Mouse (Mus musculus) neural tube, embryonic 15.5 days (tissue): ENCODE results near the gene Cwc25. TPM values are rescaled to one million over a fixed set of nuclear protein-coding genes. Genes with fewer than 3 reads are reported as not detected.
A peak's percentile ranks its signal among the peaks of the same experiment; 100 is the strongest.

ENCODE experiments used
- ATAC-seq: fragments of 200-750 bp; cut with Nextera tagmentation; 2 replicates; pipeline ENCODE4 v1.8.0; 2017; ENCODE audit warnings: mild to moderate bottlenecking, moderate TSS enrichment, moderate library complexity; ENCODE audit not compliant: low FRiP score
- H3K27ac ChIP-seq: fragments of 300-500 bp; sonication (generic); replicated peaks from 2 replicates; pipeline ENCODE4 v1.5.1; 2015; ENCODE audit warnings: mild to moderate bottlenecking, inconsistent platforms
- H3K27me3 ChIP-seq: fragments of 300-500 bp; sonication (generic); replicated peaks from 2 replicates; pipeline ENCODE4 v1.6.1; 2015; ENCODE audit warnings: inconsistent platforms
- H3K36me3 ChIP-seq: fragments of 300-500 bp; sonication (generic); 2 replicates; pipeline ENCODE4 v1.6.1; 2015; ENCODE audit warnings: inconsistent platforms
- H3K4me1 ChIP-seq: fragments of 300-500 bp; sonication (generic); 2 replicates; pipeline ENCODE4 v1.6.1; 2015; ENCODE audit warnings: inconsistent platforms
- H3K4me2 ChIP-seq: fragments of 300-500 bp; sonication (generic); 2 replicates; pipeline ENCODE4 v1.6.1; 2015; ENCODE audit warnings: inconsistent platforms, mild to moderate bottlenecking, moderate library complexity
- H3K4me3 ChIP-seq: fragments of 300-500 bp; sonication (generic); replicated peaks from 2 replicates; pipeline ENCODE4 v1.5.1; 2015; ENCODE audit warnings: mild to moderate bottlenecking, inconsistent platforms
- H3K9ac ChIP-seq: fragments of 300-500 bp; sonication (generic); replicated peaks from 2 replicates; pipeline ENCODE4 v1.6.1; 2015; ENCODE audit warnings: mild to moderate bottlenecking, inconsistent platforms
- H3K9me3 ChIP-seq: fragments of 300-500 bp; sonication (generic); replicated peaks from 2 replicates; pipeline ENCODE4 v1.6.1; 2016; ENCODE audit warnings: inconsistent platforms
- WGBS: fragments of 180-500 bp; shearing (Covaris S2); methylation state at CpG from one replicate; pipeline ENCODE4 v1.1.7; 2015; ENCODE audit warnings: mixed read lengths; 5-methylcytosine and 5-hydroxymethylcytosine counted together
- polyA plus RNA-seq: library from polyadenylated mRNA; unstranded; fragments of >200 nt; fragmentation: Nextera tagmentation; extraction: Ambion mirVana; gene quantifications from 2 replicates; pipeline ENCODE4 v1.2.1, GENCODE M21; 2015

The Cwc25 gene
- polyA plus RNA-seq, 1 experiment from 2014 or later = 16.2 TPM

GRCm38 (mm10) chr11:97758942-97759341, 7.4 kb downstream of the Cwc25 start:
- ATAC-seq = no peak
- H3K9ac ChIP-seq = no peak overlapping the region
- H3K4me2 ChIP-seq = no peak overlapping the region
- no peaks in the 10 kb centered on the region for H3K9me3 ChIP-seq
- no peaks in the 10 kb centered on the region for H3K27me3 ChIP-seq
- 90% methylated on average over 6 of the region's 6 CpGs for WGBS
- no peak overlapping the region for H3K27ac ChIP-seq
- H3K36me3 ChIP-seq = peaks cover 75% of the 10 kb centered on the region
- H3K4me3 ChIP-seq = no peak overlapping the region
- H3K4me1 ChIP-seq = no peaks in the 10 kb centered on the region

DNA sequence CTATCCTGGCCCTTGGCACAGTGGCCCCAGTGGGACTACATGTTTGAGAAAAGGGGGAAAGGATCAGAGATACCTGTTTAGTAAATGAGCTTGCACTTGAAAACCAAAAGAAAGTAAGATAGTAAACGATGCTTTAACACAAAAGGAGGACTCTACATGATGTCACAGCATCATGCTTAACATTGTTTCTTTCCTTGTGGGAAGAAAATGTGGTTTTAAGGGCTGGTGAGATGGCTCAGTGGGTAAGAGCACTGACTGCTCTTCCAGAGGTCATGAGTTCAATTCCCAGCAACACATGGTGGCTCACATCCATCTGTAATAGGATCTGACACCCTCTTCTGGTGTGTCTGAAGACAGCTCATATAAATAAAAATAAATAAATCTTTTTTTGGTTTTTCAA, 8.2 kb downstream of the Cwc25 start:
- H3K9me3 ChIP-seq = no peaks in the 10 kb centered on the region
- no peak overlapping the region for H3K27ac ChIP-seq
- H3K36me3 ChIP-seq = peaks cover 79% of the 10 kb centered on the region
- no peak overlapping the region for H3K9ac ChIP-seq
- H3K4me2 ChIP-seq = no peak overlapping the region
- WGBS = 98% methylated on average over 1 of the region's 1 CpGs
- ATAC-seq = no peak
- no peak overlapping the region for H3K4me3 ChIP-seq
- no peaks in the 10 kb centered on the region for H3K27me3 ChIP-seq
- H3K4me1 ChIP-seq = no peaks in the 10 kb centered on the region

DNA sequence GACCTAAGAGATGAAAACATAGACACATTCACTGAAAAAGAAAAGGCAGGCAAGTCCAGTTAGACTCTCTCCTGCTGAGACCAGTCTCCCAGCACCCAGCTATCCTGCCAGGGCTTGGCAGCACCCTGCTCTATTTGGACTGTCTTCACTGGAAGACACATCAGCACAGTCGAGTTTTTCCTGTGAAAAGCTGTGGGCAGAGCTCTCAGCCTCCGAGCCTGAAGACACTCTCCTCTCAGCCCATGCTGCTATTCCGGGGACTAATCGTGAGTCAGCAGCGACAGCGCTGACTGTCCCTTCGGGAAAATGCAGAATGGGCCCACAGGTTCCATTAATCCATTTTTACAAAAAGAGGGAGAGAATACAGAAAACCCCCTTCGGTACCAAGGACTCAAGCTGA, 13.1 kb downstream of the Cwc25 start:
- Histone ChIP-seq H3K4me3 (no peak overlapping the region), H3K36me3 (peaks cover 84% of the 10 kb centered on the region), H3K4me1 (no peaks in the 10 kb centered on the region), H3K9me3 (no peaks in the 10 kb centered on the region), H3K27me3 (no peaks in the 10 kb centered on the region), H3K4me2 (no peak overlapping the region), H3K27ac (no peak overlapping the region), H3K9ac (no peak overlapping the region)
- whole genome bisulfite sequencing = 90% methylated on average over 8 of the region's 8 CpGs
- ATAC-seq = no peak

GRCm38 (mm10) chr11:97748496-97748895, 17.9 kb downstream of the Cwc25 start:
- Histone ChIP-seq H3K9me3 (no peaks in the 10 kb centered on the region), H3K4me2 (no peak overlapping the region), H3K4me3 (no peak overlapping the region), H3K9ac (no peak overlapping the region), H3K27me3 (no peaks in the 10 kb centered on the region), H3K27ac (no peak overlapping the region), H3K36me3 (peaks cover 68% of the 10 kb centered on the region), H3K4me1 (peaks cover 4% of the 10 kb centered on the region)
- no peak for ATAC-seq
- 89% methylated on average over 5 of the region's 5 CpGs for WGBS

DNA sequence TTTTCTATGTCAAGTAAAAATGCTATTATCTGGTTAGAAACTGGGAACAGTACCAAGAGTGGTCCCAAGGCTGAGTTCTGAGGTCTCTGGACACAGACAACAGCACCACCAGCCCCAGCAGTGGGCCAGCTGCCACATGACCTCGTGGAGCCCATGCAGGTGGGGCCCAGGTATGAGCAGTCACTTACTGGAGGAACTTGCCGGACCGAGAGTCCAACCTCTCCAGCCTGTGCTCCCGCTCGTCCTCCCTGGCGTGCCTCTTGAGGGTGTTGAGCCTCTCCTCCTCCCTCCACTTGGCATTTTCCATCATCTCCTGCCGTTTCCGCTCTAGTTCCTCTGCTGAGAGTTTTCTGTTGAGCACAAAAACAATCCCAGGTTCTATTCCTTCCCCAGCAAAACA, 18.6 kb downstream of the Cwc25 start:
- Histone ChIP-seq H3K36me3 (peaks cover 61% of the 10 kb centered on the region), H3K27me3 (no peaks in the 10 kb centered on the region), H3K4me3 (no peak overlapping the region), H3K4me1 (peaks cover 11% of the 10 kb centered on the region), H3K4me2 (no peak overlapping the region), H3K27ac (no peak overlapping the region), H3K9ac (no peak overlapping the region), H3K9me3 (no peaks in the 10 kb centered on the region)
- ATAC-seq = no peak
- 92% methylated on average over 8 of the region's 8 CpGs for WGBS

- no peak overlapping the region for H3K9ac ChIP-seq
- peaks cover 40% of the 10 kb centered on the region for H3K36me3 ChIP-seq
- peak overlapping the region; percentile 99 for H3K27ac ChIP-seq
- 9% methylated on average over 13 of the region's 13 CpGs for WGBS
- peaks cover 31% of the 10 kb centered on the region for H3K4me1 ChIP-seq
- no peaks in the 10 kb centered on the region for H3K27me3 ChIP-seq
- peak overlapping the region; percentile 57 for H3K4me2 ChIP-seq
- no peak; the same call in 1 of the 2 replicates for ATAC-seq
- peak overlapping the region; percentile 74 for H3K4me3 ChIP-seq
- no peaks in the 10 kb centered on the region for H3K9me3 ChIP-seq
Measured at GRCm38 (mm10) chr11:97745331-97745721, 21.0 kb downstream of the Cwc25 start.

- H3K4me3 ChIP-seq = peak overlapping the region; percentile 74
- H3K27me3 ChIP-seq = no peaks in the 10 kb centered on the region
- WGBS = under 1% methylated on average over 34 of the region's 57 CpGs
- peak overlapping the region; percentile 80 for H3K9ac ChIP-seq
- peaks cover 36% of the 10 kb centered on the region for H3K4me1 ChIP-seq
- H3K36me3 ChIP-seq = peaks cover 35% of the 10 kb centered on the region
- H3K27ac ChIP-seq = peak overlapping the region; percentile 99
- no peaks in the 10 kb centered on the region for H3K9me3 ChIP-seq
- ATAC-seq = peak; percentile 96
- H3K4me2 ChIP-seq = peak overlapping the region; percentile 73
Measured at GRCm38 (mm10) chr11:97744718-97745330, 21.5 kb downstream of the Cwc25 start.

DNA sequence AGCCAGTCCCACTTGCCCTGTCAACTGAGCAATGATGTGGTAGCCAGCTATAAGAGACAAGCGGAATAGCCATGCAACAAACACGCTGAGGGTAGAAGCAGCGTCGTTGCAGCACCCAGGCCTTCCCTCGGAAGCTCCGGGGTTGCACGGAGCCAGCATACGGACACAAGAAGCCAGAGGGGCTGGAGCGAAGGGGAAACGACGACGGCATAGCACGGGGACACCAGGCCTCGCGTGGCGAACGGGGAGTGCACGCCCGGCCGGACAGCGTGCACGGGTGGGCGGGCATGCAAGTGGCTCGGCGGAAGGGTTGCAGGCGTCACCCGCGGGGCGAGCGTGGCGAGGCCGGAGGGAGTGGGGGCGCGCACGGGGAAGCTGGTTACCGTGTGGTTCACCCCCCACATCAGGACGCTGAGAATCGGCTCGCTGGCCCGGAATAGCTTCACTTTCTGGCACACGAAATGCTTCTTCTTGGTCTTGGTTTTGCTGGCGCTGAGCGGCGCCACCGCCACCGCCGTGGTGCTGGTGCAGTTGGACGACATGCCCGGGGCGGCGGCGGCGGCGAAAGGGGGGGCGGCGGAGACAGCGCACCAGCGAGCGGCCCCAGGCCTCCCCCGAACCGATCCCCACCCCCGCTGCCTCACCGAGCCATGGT, 22.2 kb downstream of the Cwc25 start, which contains the start of gene Pip4k2b:
Pip4k2b (minus strand) TSS at position 642 of the 655 bp plus-strand sequence.
- H3K4me1 ChIP-seq = peaks cover 37% of the 10 kb centered on the region
- no peaks in the 10 kb centered on the region for H3K27me3 ChIP-seq
- ATAC-seq = peak; percentile 39
- no peaks in the 10 kb centered on the region for H3K9me3 ChIP-seq
- peak within 1 kb of the TSS; percentile 73 for H3K4me2 ChIP-seq
- peak within 1 kb of the TSS; percentile 99 for H3K27ac ChIP-seq
- H3K4me3 ChIP-seq = peak within 1 kb of the TSS; percentile 74
- H3K9ac ChIP-seq = peak within 1 kb of the TSS; percentile 80
- WGBS = 1% methylated on average over 55 of the region's 63 CpGs
- peaks cover 29% of the 10 kb centered on the region for H3K36me3 ChIP-seq

GRCm38 (mm10) chr11:97743423-97743822, 22.9 kb downstream of the Cwc25 start:
- 28% methylated on average over 9 of the region's 9 CpGs for WGBS
- Histone ChIP-seq H3K9ac (peak overlapping the region; percentile 75), H3K4me2 (peak overlapping the region; percentile 73), H3K4me3 (peak overlapping the region; percentile 74), H3K36me3 (peaks cover 23% of the 10 kb centered on the region), H3K4me1 (peaks cover 37% of the 10 kb centered on the region), H3K27ac (peak overlapping the region; percentile 99), H3K9me3 (no peaks in the 10 kb centered on the region), H3K27me3 (no peaks in the 10 kb centered on the region)
- no peak for ATAC-seq

GRCm38 (mm10) chr11:97742591-97742990, 23.8 kb downstream of the Cwc25 start:
- peak overlapping the region; percentile 74 for H3K4me3 ChIP-seq
- no peaks in the 10 kb centered on the region for H3K9me3 ChIP-seq
- H3K4me1 ChIP-seq = peaks cover 37% of the 10 kb centered on the region
- H3K9ac ChIP-seq = peak overlapping the region; percentile 75; the same call in 1 of the 2 replicates
- H3K36me3 ChIP-seq = peaks cover 15% of the 10 kb centered on the region
- H3K27ac ChIP-seq = no peak overlapping the region
- no peak for ATAC-seq
- 84% methylated on average over 9 of the region's 9 CpGs for WGBS
- H3K27me3 ChIP-seq = no peaks in the 10 kb centered on the region
- H3K4me2 ChIP-seq = peak overlapping the region; percentile 73

DNA sequence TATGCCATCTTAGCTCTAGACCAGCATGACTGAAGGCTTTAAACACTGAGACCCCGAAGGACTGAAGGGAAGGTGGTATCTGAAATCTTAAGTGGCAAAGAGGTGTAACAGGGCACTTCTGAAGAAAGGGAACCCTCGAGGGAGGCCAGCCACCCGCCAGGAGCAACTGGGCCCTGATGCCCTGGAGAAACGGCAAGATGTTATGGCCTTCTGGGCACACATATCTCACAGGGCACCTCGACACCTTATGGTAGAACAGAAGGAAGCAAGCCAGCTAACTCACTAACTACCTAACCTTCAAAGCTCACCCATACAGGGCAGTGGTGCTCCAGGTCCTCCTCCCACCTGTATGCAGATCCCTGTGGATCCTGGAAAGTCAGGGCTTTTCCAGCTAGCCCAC, 24.2 kb downstream of the Cwc25 start:
- Histone ChIP-seq H3K27me3 (no peaks in the 10 kb centered on the region), H3K4me3 (0 out of 2 replicates have a peak overlapping the region, but pooled peaks have one; percentile 74), H3K9me3 (no peaks in the 10 kb centered on the region), H3K27ac (no peak overlapping the region), H3K4me2 (peak overlapping the region; percentile 73), H3K4me1 (peaks cover 37% of the 10 kb centered on the region), H3K9ac (no peak overlapping the region), H3K36me3 (peaks cover 12% of the 10 kb centered on the region)
- 97% methylated on average over 5 of the region's 5 CpGs for WGBS
- ATAC-seq = no peak

DNA sequence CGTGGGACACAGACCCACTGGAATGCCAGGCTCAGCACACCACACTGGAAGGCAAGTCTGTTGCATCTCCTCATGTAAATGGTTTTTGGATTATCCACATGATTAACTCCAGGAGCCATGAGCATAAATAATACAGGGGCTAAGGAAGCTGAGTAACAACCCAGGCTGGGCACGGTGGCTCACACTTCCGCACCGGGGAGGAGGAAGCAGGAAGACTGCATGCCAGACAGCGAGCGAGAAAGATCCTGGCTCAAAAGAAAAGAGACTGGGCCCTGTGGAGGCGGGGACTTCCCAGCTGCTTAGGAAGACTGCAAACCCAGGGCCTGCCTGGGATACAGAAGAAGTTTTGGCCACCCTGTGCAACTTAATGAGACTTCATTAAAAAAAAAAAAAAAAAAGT, 26.2 kb downstream of the Cwc25 start:
- no peak overlapping the region for H3K9ac ChIP-seq
- no peaks in the 10 kb centered on the region for H3K9me3 ChIP-seq
- WGBS = 43% methylated on average over 7 of the region's 7 CpGs
- H3K4me1 ChIP-seq = peaks cover 37% of the 10 kb centered on the region
- no peak overlapping the region for H3K4me2 ChIP-seq
- no peak for ATAC-seq
- no peak overlapping the region for H3K4me3 ChIP-seq
- no peaks in the 10 kb centered on the region for H3K36me3 ChIP-seq
- no peak overlapping the region for H3K27ac ChIP-seq
- H3K27me3 ChIP-seq = no peaks in the 10 kb centered on the region
